Mouse (Mus musculus) bone marrow, adult 2 months (tissue): Measurements from ENCODE around the gene Strbp.

Source experiments
- CTCF ChIP-seq: fragments of 200-500 bp; IDR thresholded peaks from 2 replicates; pipeline ENCODE4 v1.5.1; 2011; ENCODE audit warnings: low read length, control low read depth; ENCODE audit not compliant: control insufficient read depth, insufficient read depth
- POLR2A ChIP-seq: fragments of 200-500 bp; IDR thresholded peaks from 2 replicates; pipeline ENCODE4 v1.6.1; 2011; ENCODE audit warnings: low read depth, mild to moderate bottlenecking, control low read depth, low read length, borderline replicate concordance; ENCODE audit not compliant: control insufficient read depth

- no peak for TF ChIP-seq CTCF
- no peak for TF ChIP-seq POLR2A
These were observed 115.7 kb downstream of the Strbp start for GRCm38 (mm10) chr2:37587919-37588318.
